ENCODE assay signal across 8 mouse cellular contexts in the genomic region with DNA sequence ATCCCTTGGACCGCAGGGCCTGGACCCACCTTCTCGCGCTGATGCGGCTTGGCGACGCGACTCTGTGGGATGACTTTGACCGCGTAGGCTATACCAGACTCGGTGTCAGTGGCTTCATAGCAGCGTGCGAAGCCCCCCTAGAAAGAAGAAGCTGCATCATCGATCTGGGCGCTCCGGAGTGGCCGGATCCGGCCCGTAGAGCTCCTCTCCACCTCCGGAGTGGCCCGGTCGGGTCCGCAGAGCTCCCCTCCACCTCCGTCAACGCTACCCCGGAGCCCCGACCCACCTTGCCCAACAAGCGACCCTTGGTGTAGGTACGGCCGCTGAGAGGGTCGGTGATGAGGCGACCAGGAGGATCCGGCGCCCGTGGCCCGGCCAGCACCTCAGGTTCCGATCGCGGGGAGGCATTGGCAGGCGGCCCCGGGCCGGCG. TPM values are rescaled to one million over a fixed set of nuclear protein-coding genes. Genes with fewer than 3 reads are reported as not detected.
A peak's percentile ranks its signal among the peaks of the same experiment; 100 is the strongest.
DNase-seq lines count a peak whose midpoint lies in the region; ATAC-seq and TF ChIP-seq lines count a peak whose summit lies in the region.

No protein-coding gene starts in this region.

- intact Hi-C loops in heart, postnatal 25 days (cut with DNase I): no loop called here

- peaks cover 26% of the 10 kb centered on the region for H3K27me3 ChIP-seq in heart, embryonic 15.5 days
- peaks cover 11% of the 10 kb centered on the region; the same call in 1 of the 2 replicates for H3K27me3 ChIP-seq in G1E (ENCODE audit: insufficient read depth, low read length)
- H3K27me3 ChIP-seq in forebrain, embryonic 15.5 days: 0 out of 2 replicates have a peak, but pooled peaks cover 8% of the 10 kb centered on the region
- H3K27me3 ChIP-seq in liver, embryonic 15.5 days: peaks cover 30% of the 10 kb centered on the region

- H3K4me2 ChIP-seq in heart, embryonic 15.5 days: peak overlapping the region; percentile 98
- peak overlapping the region; percentile 66 for H3K4me2 ChIP-seq in forebrain, embryonic 15.5 days (replicated peaks)
- H3K4me2 ChIP-seq in liver, embryonic 15.5 days: peak overlapping the region; percentile 98

- peak overlapping the region; percentile 81 for H3K9ac ChIP-seq in heart, embryonic 15.5 days
- peak overlapping the region; percentile 74 for H3K9ac ChIP-seq in forebrain, embryonic 15.5 days (replicated peaks)
- H3K9ac ChIP-seq in liver, embryonic 15.5 days: peak overlapping the region; percentile 76

- no peaks in the 10 kb centered on the region; the same call in 1 of the 2 replicates for H3K36me3 ChIP-seq in heart, embryonic 15.5 days
- H3K36me3 ChIP-seq in G1E (replicated peaks): peaks cover 41% of the 10 kb centered on the region
- H3K36me3 ChIP-seq in forebrain, embryonic 15.5 days: no peaks in the 10 kb centered on the region
- H3K36me3 ChIP-seq in liver, embryonic 15.5 days (replicated peaks): peaks cover 10% of the 10 kb centered on the region; the same call in 1 of the 2 replicates

- H3K4me3 ChIP-seq in heart, embryonic 15.5 days: peak overlapping the region; percentile 79
- H3K4me3 ChIP-seq in G1E (ENCODE audit: low read depth, low read length): peak overlapping the region; percentile 83
- H3K4me3 ChIP-seq in forebrain, embryonic 15.5 days: peak overlapping the region; percentile 77
- peak overlapping the region; percentile 80 for H3K4me3 ChIP-seq in liver, embryonic 15.5 days (replicated peaks)

- H3K4me1 ChIP-seq in heart, embryonic 15.5 days (replicated peaks): peaks cover 14% of the 10 kb centered on the region
- H3K4me1 ChIP-seq in G1E (ENCODE audit: insufficient read depth, low read depth, low read length): peaks cover 68% of the 10 kb centered on the region
- peaks cover 29% of the 10 kb centered on the region for H3K4me1 ChIP-seq in forebrain, embryonic 15.5 days
- peaks cover 47% of the 10 kb centered on the region for H3K4me1 ChIP-seq in liver, embryonic 15.5 days (replicated peaks)

- no peak overlapping the region for H3K27ac ChIP-seq in heart, embryonic 15.5 days
- peak overlapping the region; percentile 58 for H3K27ac ChIP-seq in forebrain, embryonic 15.5 days (replicated peaks)
- H3K27ac ChIP-seq in liver, embryonic 15.5 days (replicated peaks): no peak overlapping the region

- under 1% methylated on average over 42 of the region's 42 CpGs for WGBS in heart, embryonic 15.5 days
- under 1% methylated on average over 39 of the region's 42 CpGs for WGBS in forebrain, embryonic 15.5 days
- under 1% methylated on average over 42 of the region's 42 CpGs for WGBS in liver, embryonic 15.5 days (ENCODE audit: insufficient replicate concordance)

- H3K9me3 ChIP-seq in heart, embryonic 15.5 days (replicated peaks): no peaks in the 10 kb centered on the region
- no peaks in the 10 kb centered on the region for H3K9me3 ChIP-seq in G1E (replicated peaks)
- no peaks in the 10 kb centered on the region for H3K9me3 ChIP-seq in forebrain, embryonic 15.5 days
- no peaks in the 10 kb centered on the region for H3K9me3 ChIP-seq in liver, embryonic 15.5 days (replicated peaks)

- DNase-seq in heart, postnatal 25 days (ENCODE audit: low spot score): no peak
- no peak for DNase-seq in G1E (ENCODE audit: low spot score)
- DNase-seq in urinary bladder, adult 18-20 months (ENCODE audit: low spot score in 2 of 2): no peak
- no peak for DNase-seq in layer of hippocampus, adult 11-12 months (ENCODE audit: low spot score)

- TF ChIP-seq CTCF in G1E (IDR thresholded peaks at IDR 0.05; ENCODE audit: low read depth, low read length): no peak

- peak; percentile 29; the same call in 1 of the 2 replicates for ATAC-seq in heart, embryonic 15.5 days (replicated peaks; ENCODE audit: insufficient number of reproducible peaks, insufficient read depth, low FRiP score, low read depth)
- ATAC-seq in G1E (ENCODE audit: extremely low read depth, insufficient number of reproducible peaks, low FRiP score, poor library complexity, severe bottlenecking): no peak
- peak; percentile 58 for ATAC-seq in forebrain, embryonic 15.5 days (replicated peaks)
- ATAC-seq in liver, embryonic 15.5 days (ENCODE audit: insufficient read depth): peak; percentile 2; the same call in 1 of the 2 replicates
- no peak for ATAC-seq in megakaryocyte-erythroid progenitor cell, adult 5-6 weeks (replicated peaks; ENCODE audit: low FRiP score, low TSS enrichment, poor library complexity, severe bottlenecking)

RNA-seq across cellular contexts. Expression of a gene that starts 0.4 kb away (rescaled TPM):
- 1.8 and 2.5 TPM in 2 replicates for polyA plus RNA-seq in heart, embryonic 15.5 days (2015; fragmentation: Nextera tagmentation; extraction: Ambion mirVana)
- 1 to 10 TPM; 1.5 to 2.1 TPM for total RNA-seq in heart, postnatal 25 days (2021)
- total RNA-seq in G1E (2014; fragmentation: Nextera tagmentation) (1.4 and 1.9 TPM in 2 replicates), G1E (2017) (5.2 and 6.4 TPM in 2 replicates)
- 4.4 and 6.0 TPM in 2 replicates for polyA plus RNA-seq in G1E (2012)
- polyA plus RNA-seq in forebrain, embryonic 15.5 days (2015; fragmentation: Nextera tagmentation; extraction: Ambion mirVana): 8.6 and 8.8 TPM in 2 replicates
- 2.5 and 3.2 TPM in 2 replicates for polyA plus RNA-seq in liver, embryonic 15.5 days (2015; fragmentation: Nextera tagmentation; extraction: Ambion mirVana)
- total RNA-seq in megakaryocyte-erythroid progenitor cell, adult 5-6 weeks (2014; fragmentation: Nextera tagmentation): 0.66 and 1.8 TPM in 2 replicates
- 0.94 and 2.8 TPM in 2 replicates for total RNA-seq in megakaryocyte-erythroid progenitor cell, adult 5-6 weeks (2017)

RNA-seq across cellular contexts. Expression of a gene that starts 6.8 kb away (rescaled TPM):
- polyA plus RNA-seq in heart, embryonic 15.5 days (2015; fragmentation: Nextera tagmentation; extraction: Ambion mirVana): 0.24 TPM in 1 of 2 replicates, not detected in the other
- not detected for total RNA-seq in heart, postnatal 25 days (2021)
- total RNA-seq in G1E (2014; fragmentation: Nextera tagmentation) (1.7 TPM in 1 of 2 replicates, not detected in the other), G1E (2017) (1.8 TPM in 2 replicates)
- polyA plus RNA-seq in G1E (2012): 2.4 and 3.3 TPM in 2 replicates
- 0.37 TPM in 1 of 2 replicates, not detected in the other for polyA plus RNA-seq in forebrain, embryonic 15.5 days (2015; fragmentation: Nextera tagmentation; extraction: Ambion mirVana)
- 0.12 TPM in 1 of 2 replicates, not detected in the other for polyA plus RNA-seq in liver, embryonic 15.5 days (2015; fragmentation: Nextera tagmentation; extraction: Ambion mirVana)
- not detected in 2 replicates for total RNA-seq in megakaryocyte-erythroid progenitor cell, adult 5-6 weeks (2014; fragmentation: Nextera tagmentation)
- not detected in 2 replicates for total RNA-seq in megakaryocyte-erythroid progenitor cell, adult 5-6 weeks (2017)

RNA-seq across cellular contexts. Expression of a gene that starts 7.9 kb away (rescaled TPM):
- polyA plus RNA-seq in heart, embryonic 15.5 days (2015; fragmentation: Nextera tagmentation; extraction: Ambion mirVana): 2.3 and 4.5 TPM in 2 replicates
- total RNA-seq in heart, postnatal 25 days (2021): 1 to 10 TPM; 2.0 to 3.3 TPM
- total RNA-seq in G1E (2014; fragmentation: Nextera tagmentation) (34.6 and 46.3 TPM in 2 replicates), G1E (2017) (12.3 and 12.8 TPM in 2 replicates)
- polyA plus RNA-seq in G1E (2012): 20.0 and 33.5 TPM in 2 replicates
- polyA plus RNA-seq in forebrain, embryonic 15.5 days (2015; fragmentation: Nextera tagmentation; extraction: Ambion mirVana): 4.4 and 4.6 TPM in 2 replicates
- polyA plus RNA-seq in liver, embryonic 15.5 days (2015; fragmentation: Nextera tagmentation; extraction: Ambion mirVana): 2.9 and 3.2 TPM in 2 replicates
- total RNA-seq in megakaryocyte-erythroid progenitor cell, adult 5-6 weeks (2014; fragmentation: Nextera tagmentation): 17.5 and 19.1 TPM in 2 replicates
- 7.7 and 15.6 TPM in 2 replicates for total RNA-seq in megakaryocyte-erythroid progenitor cell, adult 5-6 weeks (2017)

RNA-seq across cellular contexts. Expression of a gene that starts 22.7 kb away (rescaled TPM):
- polyA plus RNA-seq in heart, embryonic 15.5 days (2015; fragmentation: Nextera tagmentation; extraction: Ambion mirVana): 538 and 545 TPM in 2 replicates
- 100 to 1,000 TPM; 571 to 648 TPM for total RNA-seq in heart, postnatal 25 days (2021)
- total RNA-seq in G1E (2014; fragmentation: Nextera tagmentation) (2,089 and 2,273 TPM in 2 replicates), G1E (2017) (1,736 TPM in 2 replicates)
- polyA plus RNA-seq in G1E (2012): 2,887 and 5,494 TPM in 2 replicates
- 478 and 525 TPM in 2 replicates for polyA plus RNA-seq in forebrain, embryonic 15.5 days (2015; fragmentation: Nextera tagmentation; extraction: Ambion mirVana)
- 536 and 611 TPM in 2 replicates for polyA plus RNA-seq in liver, embryonic 15.5 days (2015; fragmentation: Nextera tagmentation; extraction: Ambion mirVana)
- total RNA-seq in megakaryocyte-erythroid progenitor cell, adult 5-6 weeks (2014; fragmentation: Nextera tagmentation): 5,319 and 5,634 TPM in 2 replicates
- 1,767 and 2,088 TPM in 2 replicates for total RNA-seq in megakaryocyte-erythroid progenitor cell, adult 5-6 weeks (2017)

RNA-seq across cellular contexts. Expression of a gene that starts 37.5 kb away (rescaled TPM):
- polyA plus RNA-seq in heart, embryonic 15.5 days (2015; fragmentation: Nextera tagmentation; extraction: Ambion mirVana): 1.6 and 3.1 TPM in 2 replicates
- total RNA-seq in heart, postnatal 25 days (2021): 1 to 10 TPM; 1.1 to 1.5 TPM
- total RNA-seq in G1E (2014; fragmentation: Nextera tagmentation) (3.3 TPM in 1 of 2 replicates, not detected in the other), G1E (2017) (0.38 TPM in 1 of 2 replicates, not detected in the other)
- not detected in 2 replicates for polyA plus RNA-seq in G1E (2012)
- polyA plus RNA-seq in forebrain, embryonic 15.5 days (2015; fragmentation: Nextera tagmentation; extraction: Ambion mirVana): 3.6 and 3.8 TPM in 2 replicates
- 0.56 and 0.66 TPM in 2 replicates for polyA plus RNA-seq in liver, embryonic 15.5 days (2015; fragmentation: Nextera tagmentation; extraction: Ambion mirVana)
- total RNA-seq in megakaryocyte-erythroid progenitor cell, adult 5-6 weeks (2014; fragmentation: Nextera tagmentation): 0.25 TPM in 1 of 2 replicates, not detected in the other
- not detected in 2 replicates for total RNA-seq in megakaryocyte-erythroid progenitor cell, adult 5-6 weeks (2017)

Comparison
In these comparisons a context has a peak if more than half of its experiments do, and no peak if none do; other contexts are left out.
1. ATAC-seq: peak in heart, embryonic 15.5 days (single experiment), forebrain, embryonic 15.5 days (single experiment) and liver, embryonic 15.5 days (single experiment); none in G1E (single experiment) and megakaryocyte-erythroid progenitor cell, adult 5-6 weeks (single experiment).
2. Peak in every context shown above with its lines, with median percentiles within 50 percentile points of each other: H3K4me2 ChIP-seq, H3K4me3 ChIP-seq and H3K9ac ChIP-seq.